Mouse (Mus musculus): ENCODE results near the gene Anks1b.

- TF ChIP-seq CTCF (conservative IDR thresholded peaks at IDR 0.05; ENCODE audit: insufficient read depth, insufficient read length, low read depth, low read length) (no peak), POLR2A (IDR thresholded peaks at IDR 0.05; ENCODE audit: low read depth, low read length) (no peak)
Observed at GRCm38 (mm10) chr10:90494981-90495516, 621.7 kb downstream of the Anks1b start.

Measured in kidney, adult 2 months (tissue).